Mouse (Mus musculus): ENCODE data around the gene Tcap. TPM values are rescaled to one million over a fixed set of nuclear protein-coding genes. Genes with fewer than 3 reads are reported as not detected.
"Not testable (repeated sequence)": the region's sequence is repeated elsewhere in the genome, so short reads cannot be mapped to it uniquely, and the experiment has no call there.

Gene Tcap
- polyA plus RNA-seq, 1 experiment, result not detected

- TF ChIP-seq POLR2A (IDR thresholded peaks at IDR 0.05; ENCODE audit: low read depth, low read length), result no peak
- TF ChIP-seq CTCF (IDR thresholded peaks at IDR 0.05; ENCODE audit: borderline replicate concordance, insufficient read depth, low read length), result no peak
- no peak overlapping the region for H3K4me3 ChIP-seq (ENCODE audit: insufficient read depth, low read length)
- H3K4me1 ChIP-seq (ENCODE audit: control insufficient read depth, insufficient read depth, low read length), result no peaks in the 10 kb centered on the region
These were observed 5.8 kb upstream of the Tcap start for GRCm38 (mm10) chr11:98377787-98378186.

GRCm38 (mm10) chr11:98379379-98379778, 4.2 kb upstream of the Tcap start:
- Histone ChIP-seq H3K4me1 (ENCODE audit: control insufficient read depth, insufficient read depth, low read length) (no peaks in the 10 kb centered on the region), H3K4me3 (ENCODE audit: insufficient read depth, low read length) (no peak overlapping the region), H3K27ac (ENCODE audit: insufficient read depth, low read length) (no peak overlapping the region)
- TF ChIP-seq CTCF (IDR thresholded peaks at IDR 0.05; ENCODE audit: borderline replicate concordance, insufficient read depth, low read length) (no peak), POLR2A (IDR thresholded peaks at IDR 0.05; ENCODE audit: low read depth, low read length) (no peak)

More at GRCm38 (mm10) chr11:98377787-98378186, 5.8 kb upstream of the Tcap start:
- H3K27ac ChIP-seq (ENCODE audit: insufficient read depth, low read length), result no peak overlapping the region

GRCm38 (mm10) chr11:98380106-98380505, 3.5 kb upstream of the Tcap start:
- Histone ChIP-seq H3K4me1 (ENCODE audit: control insufficient read depth, insufficient read depth, low read length) (no peaks in the 10 kb centered on the region), H3K4me3 (ENCODE audit: insufficient read depth, low read length) (no peak overlapping the region), H3K27ac (ENCODE audit: insufficient read depth, low read length) (no peak overlapping the region)
- TF ChIP-seq POLR2A (IDR thresholded peaks at IDR 0.05; ENCODE audit: low read depth, low read length) (no peak), CTCF (IDR thresholded peaks at IDR 0.05; ENCODE audit: borderline replicate concordance, insufficient read depth, low read length) (no peak)

- Histone ChIP-seq H3K4me3 (ENCODE audit: insufficient read depth, low read length) (no peak overlapping the region), H3K27ac (ENCODE audit: insufficient read depth, low read length) (no peak overlapping the region), H3K4me1 (ENCODE audit: control insufficient read depth, insufficient read depth, low read length) (no peaks in the 10 kb centered on the region)
- TF ChIP-seq POLR2A (IDR thresholded peaks at IDR 0.05; ENCODE audit: low read depth, low read length) (no peak), CTCF (IDR thresholded peaks at IDR 0.05; ENCODE audit: borderline replicate concordance, insufficient read depth, low read length) (no peak)
These were observed 2.0 kb upstream of the Tcap start for GRCm38 (mm10) chr11:98381651-98382050.

DNA sequence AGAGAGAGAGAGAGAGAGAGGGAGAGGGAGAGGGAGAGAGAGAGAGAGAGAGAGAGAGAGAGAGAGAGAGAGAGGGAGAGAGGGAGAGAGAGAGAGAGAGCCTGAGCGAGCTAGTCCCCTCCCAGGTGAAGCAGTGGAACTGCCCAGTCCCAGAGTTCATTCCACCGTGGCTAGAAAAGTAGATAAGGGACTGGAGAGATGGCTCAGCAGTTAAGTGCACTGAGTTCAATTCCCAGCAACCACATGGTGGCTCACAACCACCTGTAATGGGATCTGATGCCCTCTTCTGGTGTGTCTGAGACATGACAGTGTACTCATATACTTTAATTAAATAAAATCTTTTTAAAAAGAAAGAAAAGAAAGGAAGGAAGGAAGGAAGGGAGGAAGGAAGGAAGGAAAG, 1.2 kb upstream of the Tcap start:
- H3K4me3 ChIP-seq (ENCODE audit: insufficient read depth, low read length); H3K27ac ChIP-seq (ENCODE audit: insufficient read depth, low read length); H3K4me1 ChIP-seq (ENCODE audit: control insufficient read depth, insufficient read depth, low read length): not testable (repeated sequence)

- H3K4me3 ChIP-seq (ENCODE audit: insufficient read depth, low read length), result no peak overlapping the region
- H3K27ac ChIP-seq (ENCODE audit: insufficient read depth, low read length), result no peak overlapping the region
- no peaks in the 10 kb centered on the region for H3K4me1 ChIP-seq (ENCODE audit: control insufficient read depth, insufficient read depth, low read length)
- TF ChIP-seq CTCF (IDR thresholded peaks at IDR 0.05; ENCODE audit: borderline replicate concordance, insufficient read depth, low read length) (no peak), POLR2A (IDR thresholded peaks at IDR 0.05; ENCODE audit: low read depth, low read length) (no peak)
These were observed 605 bp downstream of the Tcap start for GRCm38 (mm10) chr11:98384216-98384615.

DNA sequence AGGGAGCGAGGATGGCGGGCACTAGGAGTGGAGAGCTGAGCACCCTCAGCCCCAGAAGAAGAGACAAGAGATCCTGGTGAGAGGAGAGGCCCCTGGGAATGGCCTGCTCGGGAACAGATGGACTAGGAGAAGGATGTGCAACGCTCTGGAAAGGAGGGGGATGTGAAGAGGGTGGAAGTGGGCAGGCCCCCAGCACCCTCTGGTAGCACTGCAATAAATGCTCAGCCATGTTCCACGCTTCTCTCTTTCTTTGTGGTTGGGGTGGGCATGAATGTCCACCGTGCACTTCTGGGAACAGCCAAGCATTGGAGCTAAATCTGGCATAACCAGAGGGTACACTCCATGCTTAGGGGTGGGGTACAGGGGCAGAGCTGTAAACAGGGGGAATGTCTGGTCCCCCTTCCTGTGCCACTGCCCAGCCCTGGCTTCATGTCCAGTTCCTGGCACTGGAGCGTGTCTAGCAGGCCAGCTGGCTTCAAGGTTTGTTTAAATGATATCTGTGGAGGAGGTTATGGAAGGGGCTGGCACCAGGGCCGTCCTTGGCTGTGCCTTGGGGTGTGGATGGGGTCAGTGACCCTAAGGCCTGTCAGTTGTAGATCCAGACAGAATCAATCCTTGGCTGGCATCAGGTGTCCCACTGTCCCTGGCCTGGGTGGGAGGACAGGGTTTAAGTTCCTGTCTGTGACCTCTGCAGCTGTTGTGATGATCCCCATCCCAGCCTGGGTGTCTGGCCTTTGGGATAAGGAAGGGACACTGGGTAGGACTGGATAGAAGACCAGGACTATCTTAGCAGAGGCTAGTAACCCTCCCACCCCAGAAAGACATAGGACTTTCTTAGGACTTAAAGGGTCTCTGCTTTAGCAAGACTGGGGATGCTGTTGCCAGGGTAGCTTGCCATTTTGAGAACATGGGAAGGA, 1.4 kb downstream of the Tcap start:
- Histone ChIP-seq H3K4me1 (ENCODE audit: control insufficient read depth, insufficient read depth, low read length) (no peaks in the 10 kb centered on the region), H3K4me3 (ENCODE audit: insufficient read depth, low read length) (no peak overlapping the region), H3K27ac (ENCODE audit: insufficient read depth, low read length) (no peak overlapping the region)
- no peak for TF ChIP-seq CTCF (IDR thresholded peaks at IDR 0.05; ENCODE audit: borderline replicate concordance, insufficient read depth, low read length)
- no peak for TF ChIP-seq POLR2A (IDR thresholded peaks at IDR 0.05; ENCODE audit: low read depth, low read length)

DNA sequence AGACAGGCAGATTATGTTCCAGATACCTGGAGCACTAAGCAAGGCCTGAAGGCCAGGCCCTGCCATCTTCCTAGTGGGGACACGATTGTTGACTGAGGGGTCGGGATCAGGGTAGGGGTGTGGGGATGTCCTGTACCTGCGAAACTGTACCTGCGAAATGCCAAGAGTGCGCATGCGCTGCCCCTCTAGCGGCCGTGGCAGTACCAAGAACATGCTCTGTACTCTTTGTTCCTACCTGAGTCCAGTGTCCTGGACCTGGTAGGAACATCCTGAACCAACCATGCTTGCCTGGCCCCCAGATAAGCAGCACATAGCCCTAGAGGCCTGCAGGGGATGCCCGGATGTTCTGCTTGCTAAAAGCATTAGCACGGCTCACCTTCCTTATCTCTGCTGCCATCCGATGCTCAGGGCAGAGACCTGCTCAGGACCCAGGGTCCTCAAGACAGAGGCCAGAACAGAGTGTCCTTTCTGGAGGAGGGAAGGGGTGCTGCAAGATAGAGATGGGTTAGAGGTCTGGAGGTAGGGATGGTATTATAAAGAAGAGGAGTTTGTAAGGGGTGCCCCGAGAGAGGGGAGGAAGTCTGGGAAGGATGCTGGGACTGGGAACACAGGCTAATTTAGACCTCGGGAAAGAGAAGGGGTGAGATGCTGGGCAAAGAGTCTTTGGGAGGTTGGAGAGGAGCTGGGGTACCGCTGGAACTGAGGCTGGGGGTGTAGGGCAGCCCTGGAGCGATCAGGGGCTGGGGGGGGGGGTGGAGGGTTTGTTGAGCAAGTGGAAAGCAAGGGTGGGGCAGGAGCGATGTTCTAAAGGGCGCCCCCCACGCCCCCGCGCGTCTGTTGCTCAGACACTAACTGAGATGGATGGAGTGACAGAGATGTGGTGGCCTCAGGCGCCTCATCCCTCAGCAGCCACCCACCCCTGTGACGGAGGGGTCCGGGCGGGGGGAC, 2.3 kb downstream of the Tcap start, which contains the start of gene Pnmt:
Pnmt (plus strand) TSS at position 813 of the 948 bp plus-strand sequence.
- TF ChIP-seq POLR2A (IDR thresholded peaks at IDR 0.05; ENCODE audit: low read depth, low read length) (no peak), CTCF (IDR thresholded peaks at IDR 0.05; ENCODE audit: borderline replicate concordance, insufficient read depth, low read length) (no peak)
- Histone ChIP-seq H3K4me3 (ENCODE audit: insufficient read depth, low read length) (no peak within 1 kb of the TSS), H3K27ac (ENCODE audit: insufficient read depth, low read length) (no peak within 1 kb of the TSS), H3K4me1 (ENCODE audit: control insufficient read depth, insufficient read depth, low read length) (no peaks in the 10 kb centered on the region)

- H3K27ac ChIP-seq (ENCODE audit: insufficient read depth, low read length), result no peak overlapping the region
- TF ChIP-seq POLR2A (IDR thresholded peaks at IDR 0.05; ENCODE audit: low read depth, low read length), result no peak
- no peak for TF ChIP-seq CTCF (IDR thresholded peaks at IDR 0.05; ENCODE audit: borderline replicate concordance, insufficient read depth, low read length)
- H3K4me3 ChIP-seq (ENCODE audit: insufficient read depth, low read length), result no peak overlapping the region
- H3K4me1 ChIP-seq (ENCODE audit: control insufficient read depth, insufficient read depth, low read length), result no peaks in the 10 kb centered on the region
These were observed 3.0 kb downstream of the Tcap start for GRCm38 (mm10) chr11:98386596-98386995.

Measured in embryonic fibroblast, embryonic 13.5 days (primary cell).